ENCODE assay signal across 28 mouse cellular contexts in genomic region chr15:94942465-94942864, GRCm38 (mm10).
"Had no signal": no experiment of that assay in that cellular context is flagged by ENCODE, and none has a peak within 500 bp of the region (broad histone marks: within the 10 kb centered on the region; RNA-seq: fewer than 3 reads in every experiment).

No protein-coding gene starts in this region.

- H3K27ac ChIP-seq: embryonic facial prominence, embryonic 10.5 days; embryonic facial prominence, embryonic 12.5 days; embryonic facial prominence, embryonic 13.5 days; embryonic facial prominence, embryonic 15.5 days; forebrain, embryonic 10.5 days; forebrain, embryonic 12.5 days; forebrain, embryonic 13.5 days; forebrain, embryonic 15.5 days; gastrocnemius, adult 2 months; heart, adult 2 months had no signal

- ATAC-seq: forebrain, embryonic 13.5 days; forebrain, embryonic 14.5 days; forebrain, embryonic 15.5 days; forebrain, embryonic 16.5 days; forebrain, postnatal 0 days had no signal

- DNase-seq: cerebellum, adult 8-10 months; cerebellum, adult 9-10 months; cerebellum, adult 9-11 months; cerebellum, postnatal 10 days; cerebellum, postnatal 14 days; cerebellum, postnatal 25 days; cerebellum, postnatal 36 days; embryo, embryonic 11 days; forebrain, postnatal 0 days; gastrocnemius, adult 2 months; gastrocnemius, postnatal 10 days; gastrocnemius, postnatal 14 days; gastrocnemius, postnatal 25 days; gastrocnemius, postnatal 36 days; heart, adult 11 months; heart, adult 18-20 months; heart, adult 2 months had no signal

- H3K9me3 ChIP-seq: embryonic facial prominence, embryonic 10.5 days; embryonic facial prominence, embryonic 12.5 days; embryonic facial prominence, embryonic 13.5 days; embryonic facial prominence, embryonic 15.5 days; forebrain, embryonic 10.5 days; forebrain, embryonic 12.5 days; forebrain, embryonic 13.5 days; forebrain, embryonic 15.5 days had no signal

- H3K9ac ChIP-seq: embryonic facial prominence, embryonic 12.5 days; embryonic facial prominence, embryonic 13.5 days; embryonic facial prominence, embryonic 15.5 days; forebrain, embryonic 12.5 days; forebrain, embryonic 13.5 days; forebrain, embryonic 15.5 days; forebrain, postnatal 0 days had no signal

- H3K27me3 ChIP-seq: embryonic facial prominence, embryonic 12.5 days; embryonic facial prominence, embryonic 13.5 days; embryonic facial prominence, embryonic 15.5 days; forebrain, embryonic 12.5 days; forebrain, embryonic 13.5 days; forebrain, embryonic 15.5 days had no signal

- H3K36me3 ChIP-seq: embryonic facial prominence, embryonic 10.5 days; embryonic facial prominence, embryonic 12.5 days; embryonic facial prominence, embryonic 13.5 days; embryonic facial prominence, embryonic 15.5 days; forebrain, embryonic 10.5 days; forebrain, embryonic 12.5 days; forebrain, embryonic 15.5 days had no signal

- H3K4me2 ChIP-seq: embryonic facial prominence, embryonic 12.5 days; embryonic facial prominence, embryonic 13.5 days; embryonic facial prominence, embryonic 15.5 days; forebrain, embryonic 12.5 days; forebrain, embryonic 13.5 days; forebrain, embryonic 15.5 days had no signal

- H3K4me1 ChIP-seq: embryonic facial prominence, embryonic 10.5 days; embryonic facial prominence, embryonic 12.5 days; embryonic facial prominence, embryonic 13.5 days; embryonic facial prominence, embryonic 15.5 days; forebrain, embryonic 10.5 days; forebrain, embryonic 12.5 days; forebrain, embryonic 13.5 days; forebrain, embryonic 15.5 days had no signal

- H3K4me3 ChIP-seq: embryonic facial prominence, embryonic 10.5 days; embryonic facial prominence, embryonic 12.5 days; embryonic facial prominence, embryonic 13.5 days; embryonic facial prominence, embryonic 15.5 days; erythroblast, embryonic 14.5 days; forebrain, embryonic 10.5 days; forebrain, embryonic 12.5 days; forebrain, embryonic 13.5 days; forebrain, embryonic 15.5 days; gastrocnemius, adult 2 months; heart, adult 2 months had no signal
